Mouse (Mus musculus) liver, adult 2 months (tissue): ENCODE data around the gene Actl10. TPM values are rescaled to one million over a fixed set of nuclear protein-coding genes. Genes with fewer than 3 reads are reported as not detected.

Experiments used
- DNase-seq: peaks from one replicate; pipeline ENCODE4 v3.0.0-alpha.2; 2011; ENCODE audit warnings: low read depth, low spot score; ENCODE audit errors: extremely low read depth
- H3K27ac ChIP-seq: fragments of 200-500 bp; replicated peaks from 2 replicates; pipeline ENCODE4 v1.5.1; 2012; ENCODE audit warnings: low read depth, mild to moderate bottlenecking, control low read depth, inconsistent platforms, low read length; ENCODE audit not compliant: insufficient read depth
- H3K27me3 ChIP-seq: fragments of 200-500 bp; 2 replicates; pipeline ENCODE4 v1.6.1; 2012; ENCODE audit warnings: mild to moderate bottlenecking, moderate library complexity, low read length, inconsistent platforms; ENCODE audit not compliant: control insufficient read depth, insufficient read depth
- H3K36me3 ChIP-seq: fragments of 200-500 bp; 2 replicates; pipeline ENCODE4 v1.6.1; 2012; ENCODE audit warnings: low read length, inconsistent platforms; ENCODE audit not compliant: control insufficient read depth, insufficient read depth
- H3K4me1 ChIP-seq: fragments of 200-500 bp; 2 replicates; pipeline ENCODE4 v1.6.1; 2011; ENCODE audit warnings: low read length; ENCODE audit not compliant: control insufficient read depth, insufficient read depth
- H3K4me3 ChIP-seq: fragments of 200-500 bp; 2 replicates; pipeline ENCODE4 v1.5.1; 2011; ENCODE audit warnings: low read depth, mild to moderate bottlenecking, control low read depth, low read length, moderate library complexity; ENCODE audit not compliant: insufficient read depth
- H3K79me2 ChIP-seq: fragments of 200-500 bp; 2 replicates; pipeline ENCODE4 v1.6.1; 2012; ENCODE audit warnings: inconsistent platforms, mild to moderate bottlenecking, low read length, moderate library complexity; ENCODE audit not compliant: control insufficient read depth, insufficient read depth
- H3K9ac ChIP-seq: fragments of 200-500 bp; 2 replicates; pipeline ENCODE4 v1.6.1; 2012; ENCODE audit warnings: low read depth, mild to moderate bottlenecking, control low read depth, inconsistent platforms, low read length
- CTCF ChIP-seq: fragments of 200-500 bp; IDR thresholded peaks from 2 replicates; pipeline ENCODE4 v1.5.1; 2011; ENCODE audit warnings: low read depth, low read length, control low read depth
- POLR2A ChIP-seq: fragments of 200-500 bp; IDR thresholded peaks from 2 replicates; pipeline ENCODE4 v1.6.1; 2011; ENCODE audit warnings: low read length, control low read depth; ENCODE audit not compliant: insufficient read depth; ENCODE audit errors: extremely low read depth
- WGBS: fragments of 180-500 bp; shearing (Covaris S2); methylation state at CpG from one replicate; pipeline ENCODE4 v1.1.7; 2018; 5-methylcytosine and 5-hydroxymethylcytosine counted together
- polyA plus RNA-seq: library from polyadenylated mRNA; depleted of rRNA; stranded (reverse); fragments of >200 nt; gene quantifications from 2 replicates; pipeline ENCODE4 v1.2.3, GENCODE M21; 2012
- total RNA-seq: library from RNA; depleted of rRNA; stranded (reverse); fragments of >200 nt; gene quantifications from 2 replicates; pipeline ENCODE4 v1.2.3, GENCODE M21; 2014

Actl10 gene
- total and polyA plus RNA-seq, 2 experiments: 0.09 TPM; not detected in 1

DNA sequence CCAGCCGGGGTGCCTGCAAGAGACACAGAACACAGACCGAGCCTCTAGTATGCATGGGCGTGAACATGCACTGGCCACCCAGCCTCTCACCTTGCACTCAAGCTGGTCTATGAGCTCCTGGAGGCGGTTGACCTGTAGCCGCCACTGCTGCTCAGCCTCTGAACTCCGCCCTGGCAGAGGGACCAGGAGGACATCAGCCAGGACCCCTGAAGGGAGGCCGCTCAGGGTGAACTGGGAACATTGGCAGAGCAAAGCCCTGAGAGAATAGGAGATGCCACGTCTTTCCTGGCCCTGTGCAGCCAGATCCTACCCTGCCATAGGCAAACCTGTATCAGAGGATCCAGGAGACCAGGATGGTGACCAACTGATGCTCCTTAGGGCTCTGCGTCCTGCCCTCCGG lies 4.9 kb upstream of the Actl10 start, which contains the start of gene 1700003F12Rik:
1700003F12Rik (plus strand) TSS at position 375 of the 400 bp plus-strand sequence.
- TF ChIP-seq CTCF (no peak), POLR2A (no peak)
- Histone ChIP-seq H3K79me2 (no peaks in the 10 kb centered on the region), H3K27ac (no peak within 1 kb of the TSS), H3K27me3 (peaks cover 7% of the 10 kb centered on the region; the same call in 1 of the 2 replicates), H3K4me3 (no peak within 1 kb of the TSS), H3K36me3 (no peaks in the 10 kb centered on the region), H3K4me1 (no peaks in the 10 kb centered on the region; the same call in 1 of the 2 replicates), H3K9ac (no peak within 1 kb of the TSS)
- no peak for DNase-seq
- 93% methylated on average over 10 of the region's 10 CpGs for WGBS

DNA sequence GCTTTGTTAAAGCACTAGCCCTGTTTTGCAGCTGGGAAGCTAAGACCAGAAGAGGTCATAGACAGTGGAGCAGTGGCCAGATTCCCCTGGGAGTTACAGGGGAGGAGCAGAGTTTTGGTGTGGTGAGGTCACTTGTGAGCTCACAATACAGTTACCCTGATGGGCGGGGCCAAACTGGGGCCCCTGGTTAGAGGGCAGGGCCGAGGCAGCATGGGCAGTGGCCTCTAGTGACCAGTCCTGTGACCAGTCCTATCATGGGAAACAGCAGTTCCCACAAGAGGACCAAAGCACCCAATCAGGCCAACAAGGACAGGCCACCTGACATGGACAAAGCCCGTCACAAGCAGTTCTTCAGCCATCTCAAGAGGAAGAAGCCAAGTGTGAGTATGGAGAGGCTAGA lies 2.9 kb upstream of the Actl10 start:
- no peaks in the 10 kb centered on the region for H3K36me3 ChIP-seq
- H3K4me3 ChIP-seq: no peak overlapping the region
- H3K27me3 ChIP-seq: peaks cover 9% of the 10 kb centered on the region
- no peak overlapping the region for H3K9ac ChIP-seq
- H3K79me2 ChIP-seq: no peaks in the 10 kb centered on the region
- WGBS: 68% methylated on average over 3 of the region's 3 CpGs
- no peak for TF ChIP-seq CTCF
- peaks cover 5% of the 10 kb centered on the region for H3K4me1 ChIP-seq
- peak; percentile 38 for DNase-seq
- H3K27ac ChIP-seq: no peak overlapping the region

DNA sequence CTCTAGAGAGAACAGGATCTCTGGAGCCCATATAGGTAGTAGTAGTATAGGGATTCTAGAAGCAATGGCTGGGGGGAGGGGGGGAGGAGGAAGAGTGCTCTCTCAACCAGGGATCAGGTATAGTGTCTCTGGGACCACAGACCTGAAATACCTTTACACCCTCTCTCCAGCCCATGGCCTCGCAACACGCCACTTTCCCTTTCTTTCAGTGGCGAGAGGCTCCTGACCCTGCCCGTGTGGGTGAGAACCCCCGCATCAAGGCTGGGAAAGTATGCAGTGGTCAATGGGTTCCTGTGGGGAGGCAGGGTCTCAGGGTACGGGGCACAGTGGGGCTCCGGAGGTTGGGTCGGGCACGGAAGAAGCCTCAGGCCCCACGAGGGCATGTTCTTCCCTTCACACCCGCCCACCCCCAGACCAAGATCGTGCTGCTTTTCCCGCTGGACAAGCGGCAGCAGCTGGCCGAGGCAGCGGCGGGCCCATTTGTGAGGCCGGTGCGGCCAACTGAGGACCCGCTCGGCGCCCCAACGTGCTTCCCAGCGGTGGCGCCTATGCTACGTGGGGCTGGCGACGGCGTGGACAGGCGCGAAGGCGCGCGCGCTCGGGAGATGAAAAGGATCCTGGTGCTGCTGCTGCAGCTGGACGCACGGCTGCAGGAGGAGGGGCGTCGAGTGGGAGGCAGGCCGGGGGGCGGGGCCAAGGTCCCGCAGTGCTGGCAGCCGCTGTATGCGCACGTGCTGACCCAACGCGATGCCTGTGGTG lies 2.3 kb upstream of the Actl10 start:
- Histone ChIP-seq H3K27me3 (peaks cover 9% of the 10 kb centered on the region), H3K36me3 (no peaks in the 10 kb centered on the region), H3K27ac (no peak overlapping the region), H3K4me1 (peaks cover 5% of the 10 kb centered on the region), H3K9ac (peak overlapping the region; percentile 47), H3K4me3 (peak overlapping the region; percentile 49; the same call in 1 of the 2 replicates), H3K79me2 (no peaks in the 10 kb centered on the region)
- DNase-seq: peak; percentile 20
- 5% methylated on average over 48 of the region's 48 CpGs for WGBS
- TF ChIP-seq POLR2A: no peak
- TF ChIP-seq CTCF: no peak

DNA sequence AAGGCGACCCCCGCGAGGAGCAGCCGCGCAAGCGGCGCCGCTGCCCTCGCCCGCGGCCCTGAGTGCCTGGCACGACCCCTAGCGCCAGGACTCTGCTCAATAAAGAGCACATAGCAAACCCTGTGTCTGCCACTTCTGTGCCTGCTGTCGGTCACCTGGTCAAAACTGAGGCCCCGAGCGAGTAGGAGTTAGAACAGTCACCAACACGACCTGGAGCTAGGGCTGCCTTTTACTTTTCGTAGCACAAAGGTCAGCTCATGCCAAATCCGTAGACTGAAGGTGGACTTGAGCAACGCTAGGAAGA lies 1.7 kb upstream of the Actl10 start:
- 16% methylated on average over 20 of the region's 20 CpGs for WGBS
- H3K27ac ChIP-seq: no peak overlapping the region
- peaks cover 5% of the 10 kb centered on the region for H3K4me1 ChIP-seq
- no peaks in the 10 kb centered on the region for H3K36me3 ChIP-seq
- H3K79me2 ChIP-seq: no peaks in the 10 kb centered on the region
- H3K27me3 ChIP-seq: peaks cover 9% of the 10 kb centered on the region
- TF ChIP-seq CTCF: no peak
- no peak for TF ChIP-seq POLR2A
- H3K9ac ChIP-seq: no peak overlapping the region; the same call in 1 of the 2 replicates
- peak overlapping the region; percentile 49; the same call in 1 of the 2 replicates for H3K4me3 ChIP-seq
- no peak for DNase-seq

DNA sequence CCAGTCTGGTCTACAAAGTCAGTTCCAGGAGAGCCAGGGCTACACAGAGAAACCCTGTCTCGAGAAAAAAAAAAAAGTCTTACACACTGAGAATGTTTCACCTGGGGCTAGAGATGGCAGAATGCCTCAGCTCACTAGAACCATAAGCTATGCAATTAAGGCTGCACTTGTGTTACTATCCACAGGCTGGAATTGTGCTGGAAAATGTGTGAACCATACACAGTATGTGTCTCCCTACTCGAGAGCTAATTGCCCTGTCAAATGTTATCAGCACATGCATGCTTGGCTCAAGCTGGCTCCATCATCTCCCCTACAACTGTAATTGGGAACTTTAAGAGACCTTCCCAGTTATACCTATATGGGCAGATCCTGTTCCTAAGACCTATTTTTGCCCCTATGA lies 639 bp upstream of the Actl10 start:
- H3K27me3 ChIP-seq: peaks cover 9% of the 10 kb centered on the region
- no peak for DNase-seq
- H3K4me3 ChIP-seq: no peak overlapping the region
- H3K4me1 ChIP-seq: peaks cover 5% of the 10 kb centered on the region
- H3K27ac ChIP-seq: no peak overlapping the region
- no peaks in the 10 kb centered on the region for H3K79me2 ChIP-seq
- WGBS: 81% methylated on average over 2 of the region's 2 CpGs
- H3K9ac ChIP-seq: no peak overlapping the region
- no peak for TF ChIP-seq POLR2A
- no peak for TF ChIP-seq CTCF
- H3K36me3 ChIP-seq: no peaks in the 10 kb centered on the region

DNA sequence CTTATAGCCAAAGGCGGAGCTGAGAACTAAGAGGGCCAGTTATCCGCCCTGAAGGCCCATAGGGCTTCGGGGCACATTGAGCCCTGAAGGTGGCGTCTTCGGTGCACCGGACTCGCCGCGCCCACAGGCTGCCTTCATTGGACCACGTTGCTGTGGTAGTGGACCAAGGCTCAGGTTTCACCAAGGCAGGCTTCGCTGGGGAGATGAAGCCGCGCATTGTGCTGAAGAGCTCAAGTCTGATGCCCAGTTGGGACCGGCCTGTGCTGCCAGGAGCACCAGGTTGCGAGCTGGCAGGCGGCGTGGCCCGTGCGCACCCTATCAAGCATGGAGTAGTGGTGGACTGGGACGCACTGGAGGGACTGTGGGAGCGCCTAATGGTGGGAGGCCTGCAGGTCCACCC lies 351 bp downstream of the Actl10 start:
- Histone ChIP-seq H3K4me1 (peaks cover 5% of the 10 kb centered on the region), H3K36me3 (no peaks in the 10 kb centered on the region)
- 48% methylated on average over 21 of the region's 21 CpGs for WGBS

More for the DNA sequence above, 351 bp downstream of the Actl10 start:
- no peak overlapping the region; the same call in 1 of the 2 replicates for H3K4me3 ChIP-seq
- no peak overlapping the region for H3K9ac ChIP-seq
- no peaks in the 10 kb centered on the region for H3K79me2 ChIP-seq
- TF ChIP-seq POLR2A (no peak), CTCF (no peak)
- H3K27ac ChIP-seq: no peak overlapping the region
- DNase-seq: no peak
- H3K27me3 ChIP-seq: peaks cover 9% of the 10 kb centered on the region
